Mouse (Mus musculus) MEL (cell line): ENCODE measurements at regions not wholly inside any gene's neighbourhood (a gene's known extent, or its start where the extent isn't known, plus 50 kb on each side); places are given as distances from the start of the nearest gene placed in this dataset.
A peak's percentile ranks its signal among the peaks of the same experiment; 100 is the strongest.

Source experiments
- DNase-seq: peaks from one replicate; pipeline ENCODE4 v3.0.0; 2011; ENCODE audit warnings: low read depth, low spot score
- H3K27ac ChIP-seq: 2 replicates; pipeline ENCODE4 v1.5.1; 2012; ENCODE audit warnings: low read depth, mild to moderate bottlenecking, control low read depth, low read length, moderate library complexity; ENCODE audit not compliant: control insufficient read depth
- H3K27me3 ChIP-seq, 2 experiments: fragments of 150-350 bp in 1 of 2; sonication (generic) in 1 of 2; 2 replicates each; pipeline ENCODE4 v1.6.1; 2012; ENCODE audit warnings: low read length in 2 of 2, mild to moderate bottlenecking in 2 of 2, improper control_type of control experiment in 1 of 2, moderate library complexity in 1 of 2; ENCODE audit not compliant: insufficient read depth in 2 of 2, control insufficient read depth in 1 of 2
- H3K36me3 ChIP-seq, 2 experiments: 2 replicates each; pipeline ENCODE4 v1.6.1; 2012 to 2014; ENCODE audit warnings: low read length in 2 of 2, improper control_type of control experiment in 1 of 2, inconsistent platforms in 1 of 2, mild to moderate bottlenecking in 1 of 2; ENCODE audit not compliant: insufficient read depth in 2 of 2, control insufficient read depth in 1 of 2
- H3K4me1 ChIP-seq, 2 experiments: fragments of 150-350 bp in 1 of 2; sonication (generic) in 1 of 2; 2 replicates each; pipeline ENCODE4 v1.6.1; 2012; ENCODE audit warnings: low read length in 2 of 2, improper control_type of control experiment in 1 of 2, mild to moderate bottlenecking in 1 of 2; ENCODE audit not compliant: insufficient read depth in 2 of 2, control insufficient read depth in 1 of 2
- H3K4me3 ChIP-seq, 2 experiments: fragments of 150-350 bp in 1 of 2; sonication (generic) in 1 of 2; 2 replicates each; pipeline ENCODE4 v1.5.1; 2012; ENCODE audit warnings: low read depth in 2 of 2, low read length in 2 of 2, mild to moderate bottlenecking in 2 of 2, moderate library complexity in 2 of 2, control low read depth in 1 of 2, improper control_type of control experiment in 1 of 2; ENCODE audit not compliant: control insufficient read depth in 1 of 2, insufficient read depth in 1 of 2
- H3K79me2 ChIP-seq: 2 replicates; pipeline ENCODE4 v1.6.1; 2012; ENCODE audit warnings: mild to moderate bottlenecking, low read length, moderate library complexity; ENCODE audit not compliant: control insufficient read depth, poor library complexity, insufficient read depth
- H3K9ac ChIP-seq: 2 replicates; pipeline ENCODE4 v1.6.1; 2012; ENCODE audit warnings: low read depth, mild to moderate bottlenecking, control low read depth, low read length, moderate library complexity; ENCODE audit not compliant: control insufficient read depth, poor library complexity, severe bottlenecking
- H3K9me3 ChIP-seq: fragments of 150-350 bp; sonication (generic); replicated peaks from 2 replicates; pipeline ENCODE4 v1.6.1; 2012; ENCODE audit warnings: mild to moderate bottlenecking, low read length, improper control_type of control experiment, moderate library complexity; ENCODE audit not compliant: insufficient read depth
- BHLHE40 ChIP-seq: IDR thresholded peaks from 2 replicates; pipeline ENCODE4 v1.6.1; 2012; ENCODE audit warnings: low read depth, mild to moderate bottlenecking, inconsistent platforms, low read length, improper control_type of control experiment, borderline replicate concordance
- CHD1 ChIP-seq: IDR thresholded peaks from 2 replicates; pipeline ENCODE4 v1.6.1; 2012; ENCODE audit warnings: low read depth, mild to moderate bottlenecking, inconsistent platforms, low read length, improper control_type of control experiment
- CTCF ChIP-seq, 3 experiments: IDR thresholded peaks in 2 of 3; conservative IDR thresholded peaks in 1 of 3; 2 replicates each; pipeline ENCODE4 v1.5.1; 2011 to 2012; ENCODE audit warnings: low read length in 3 of 3, low read depth in 2 of 3, mild to moderate bottlenecking in 2 of 3, improper control_type of control experiment in 1 of 3, inconsistent platforms in 1 of 3, mixed read lengths in 1 of 3, moderate library complexity in 1 of 3; ENCODE audit not compliant: control insufficient read depth in 1 of 3, insufficient read depth in 1 of 3, poor library complexity in 1 of 3, severe bottlenecking in 1 of 3
- E2F4 ChIP-seq: IDR thresholded peaks from 2 replicates; pipeline ENCODE4 v1.6.1; 2011; ENCODE audit warnings: low read depth, low read length, improper control_type of control experiment, borderline replicate concordance
- MAX ChIP-seq: IDR thresholded peaks from 2 replicates; pipeline ENCODE4 v1.6.1; 2011; ENCODE audit warnings: low read length, improper control_type of control experiment
- MAZ ChIP-seq: IDR thresholded peaks from 2 replicates; pipeline ENCODE4 v1.6.1; 2012; ENCODE audit warnings: low read depth, mild to moderate bottlenecking, inconsistent platforms, low read length, improper control_type of control experiment
- MEF2A ChIP-seq: IDR thresholded peaks from 2 replicates; pipeline ENCODE4 v1.6.1; 2014; ENCODE audit warnings: low read depth, mild to moderate bottlenecking, inconsistent platforms, low read length, improper control_type of control experiment; ENCODE audit not compliant: poor library complexity, insufficient replicate concordance, severe bottlenecking; ENCODE audit errors: extremely low read depth
- MYB ChIP-seq: IDR thresholded peaks from 2 replicates; pipeline ENCODE4 v1.6.1; 2011; ENCODE audit warnings: mild to moderate bottlenecking, low read depth, low read length, improper control_type of control experiment
- MYC ChIP-seq: IDR thresholded peaks from 2 replicates; pipeline ENCODE4 v1.6.1; 2011; ENCODE audit warnings: low read depth, mild to moderate bottlenecking, low read length, improper control_type of control experiment, moderate library complexity
- NELFE ChIP-seq: IDR thresholded peaks from 2 replicates; pipeline ENCODE4 v1.6.1; 2011; ENCODE audit warnings: low read depth, low read length, improper control_type of control experiment
- POLR2AphosphoS2 ChIP-seq: IDR thresholded peaks from 2 replicates; pipeline ENCODE4 v1.6.1; 2011; ENCODE audit warnings: low read length, improper control_type of control experiment
- SMC3 ChIP-seq: IDR thresholded peaks from 2 replicates; pipeline ENCODE4 v1.6.1; 2011; ENCODE audit warnings: low read depth, low read length, improper control_type of control experiment
- TBP ChIP-seq: IDR thresholded peaks from 2 replicates; pipeline ENCODE4 v1.8.0; 2011; ENCODE audit warnings: low read depth, low read length, improper control_type of control experiment
- TCF12 ChIP-seq: IDR thresholded peaks from 2 replicates; pipeline ENCODE4 v1.6.1; 2014; ENCODE audit warnings: low read depth, mild to moderate bottlenecking, inconsistent platforms, low read length, improper control_type of control experiment, moderate library complexity
- UBTF ChIP-seq: IDR thresholded peaks from 2 replicates; pipeline ENCODE4 v1.6.1; 2012; ENCODE audit warnings: low read depth, mild to moderate bottlenecking, inconsistent platforms, low read length, improper control_type of control experiment, moderate library complexity, borderline replicate concordance; ENCODE audit not compliant: insufficient read depth
- USF1 ChIP-seq: IDR thresholded peaks from 2 replicates; pipeline ENCODE4 v1.6.1; 2014; ENCODE audit warnings: low read depth, mild to moderate bottlenecking, inconsistent platforms, low read length, improper control_type of control experiment, moderate library complexity
- USF2 ChIP-seq, 2 experiments: IDR thresholded peaks; 2 replicates each; pipeline ENCODE4 v1.6.1; 2011 to 2012; ENCODE audit warnings: improper control_type of control experiment in 2 of 2, low read length in 2 of 2, borderline replicate concordance in 1 of 2, inconsistent platforms in 1 of 2, low read depth in 1 of 2, mild to moderate bottlenecking in 1 of 2; ENCODE audit not compliant: insufficient read depth in 1 of 2
- ZC3H11A ChIP-seq: IDR thresholded peaks from 2 replicates; pipeline ENCODE4 v1.6.1; 2012; ENCODE audit warnings: low read depth, mild to moderate bottlenecking, inconsistent platforms, low read length, improper control_type of control experiment
- ZKSCAN1 ChIP-seq: IDR thresholded peaks from 2 replicates; pipeline ENCODE4 v1.6.1; 2012; ENCODE audit warnings: low read depth, mild to moderate bottlenecking, inconsistent platforms, low read length, improper control_type of control experiment, moderate library complexity
- ZMIZ1 ChIP-seq: IDR thresholded peaks from 2 replicates; pipeline ENCODE4 v1.6.1; 2012; ENCODE audit warnings: low read depth, mild to moderate bottlenecking, inconsistent platforms, low read length, improper control_type of control experiment, moderate library complexity
- ZNF384 ChIP-seq: IDR thresholded peaks from 2 replicates; pipeline ENCODE4 v1.6.1; 2012; ENCODE audit warnings: low read depth, mild to moderate bottlenecking, inconsistent platforms, low read length, improper control_type of control experiment

DNA sequence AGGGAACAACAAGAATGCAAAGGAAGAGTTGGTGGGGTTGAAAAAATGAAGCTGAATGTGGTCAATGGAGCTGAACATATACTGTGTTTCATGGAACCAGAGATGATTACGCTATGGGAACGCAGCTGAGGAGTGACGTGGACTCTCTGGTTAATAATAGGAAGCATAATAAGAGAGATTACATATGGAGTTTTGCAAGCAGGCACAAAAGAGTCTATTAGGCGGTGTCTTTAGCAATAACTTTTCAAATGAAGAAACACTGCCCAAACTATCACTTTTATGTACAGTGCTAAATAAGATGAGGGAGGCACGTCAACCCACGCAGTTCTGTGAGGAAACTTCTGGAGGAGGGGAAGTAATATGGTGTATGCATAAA lies 172.4 kb upstream of the Cited2 start:
- H3K9me3 ChIP-seq = no peaks in the 10 kb centered on the region
- DNase-seq = peak; percentile 45
- no peaks in the 10 kb centered on the region for H3K79me2 ChIP-seq
- H3K27me3 ChIP-seq = no peaks in the 10 kb centered on the region
- H3K4me3 ChIP-seq = peak overlapping the region in 1 of 2 experiments; percentile 11; a peak in 2 of 4 replicates
- peak overlapping the region; percentile 71 for H3K27ac ChIP-seq
- no peak for TF ChIP-seq TCF12
- TF ChIP-seq UBTF = no peak
- TF ChIP-seq TBP = no peak
- no peak for TF ChIP-seq E2F4
- no peak for TF ChIP-seq ZC3H11A
- no peak for TF ChIP-seq MAX
- no peak for TF ChIP-seq USF1
- H3K4me1 ChIP-seq = peaks cover 13 to 21% of the 10 kb centered on the region in 2 experiments
- H3K36me3 ChIP-seq = peaks cover 0 to 34% of the 10 kb centered on the region in 2 experiments; a peak in 2 of 4 replicates
- H3K9ac ChIP-seq = 0 out of 2 replicates have a peak overlapping the region, but pooled peaks have one; percentile 22

GRCm38 (mm10) chr10:17551869-17552268 lies 171.1 kb upstream of the Cited2 start:
- Histone ChIP-seq H3K36me3 (peaks cover 0 to 34% of the 10 kb centered on the region in 2 experiments; a peak in 2 of 4 replicates), H3K27me3 (no peaks in the 10 kb centered on the region), H3K4me1 (peaks cover 13 to 21% of the 10 kb centered on the region in 2 experiments), H3K9me3 (no peaks in the 10 kb centered on the region), H3K79me2 (no peaks in the 10 kb centered on the region), H3K9ac (no peak overlapping the region), H3K4me3 (no peak overlapping the region), H3K27ac (no peak overlapping the region)
- TF ChIP-seq CTCF (IDR thresholded peaks at IDR 0.05 in 2 of 3, conservative IDR thresholded peaks at IDR 0.05 in 1 of 3; ENCODE audit: control insufficient read depth in 1 of 3, insufficient read depth in 1 of 3, low read depth in 2 of 3, low read length in 3 of 3, poor library complexity in 1 of 3, severe bottlenecking in 1 of 3) (no peak), MEF2A (no peak), ZMIZ1 (no peak), POLR2AphosphoS2 (no peak), MYB (no peak), NELFE (no peak), TBP (no peak), MAX (no peak), ZNF384 (no peak), UBTF (no peak), MYC (no peak), BHLHE40 (no peak), ZKSCAN1 (no peak), USF2 (IDR thresholded peaks at IDR 0.05; ENCODE audit: borderline replicate concordance in 1 of 2, insufficient read depth in 1 of 2, low read depth in 1 of 2, low read length in 2 of 2) (no peak), SMC3 (no peak), ZC3H11A (no peak), MAZ (no peak), CHD1 (no peak)
- no peak for DNase-seq
